Mouse (Mus musculus): ENCODE data around the gene Nanos1. TPM values are rescaled to one million over a fixed set of nuclear protein-coding genes. Genes with fewer than 3 reads are reported as not detected.
A peak's percentile ranks its signal among the peaks of the same experiment; 100 is the strongest.

Gene Nanos1
- total RNA-seq, 2 experiments from 2014 or later = 0.29 to 0.41 TPM

DNA sequence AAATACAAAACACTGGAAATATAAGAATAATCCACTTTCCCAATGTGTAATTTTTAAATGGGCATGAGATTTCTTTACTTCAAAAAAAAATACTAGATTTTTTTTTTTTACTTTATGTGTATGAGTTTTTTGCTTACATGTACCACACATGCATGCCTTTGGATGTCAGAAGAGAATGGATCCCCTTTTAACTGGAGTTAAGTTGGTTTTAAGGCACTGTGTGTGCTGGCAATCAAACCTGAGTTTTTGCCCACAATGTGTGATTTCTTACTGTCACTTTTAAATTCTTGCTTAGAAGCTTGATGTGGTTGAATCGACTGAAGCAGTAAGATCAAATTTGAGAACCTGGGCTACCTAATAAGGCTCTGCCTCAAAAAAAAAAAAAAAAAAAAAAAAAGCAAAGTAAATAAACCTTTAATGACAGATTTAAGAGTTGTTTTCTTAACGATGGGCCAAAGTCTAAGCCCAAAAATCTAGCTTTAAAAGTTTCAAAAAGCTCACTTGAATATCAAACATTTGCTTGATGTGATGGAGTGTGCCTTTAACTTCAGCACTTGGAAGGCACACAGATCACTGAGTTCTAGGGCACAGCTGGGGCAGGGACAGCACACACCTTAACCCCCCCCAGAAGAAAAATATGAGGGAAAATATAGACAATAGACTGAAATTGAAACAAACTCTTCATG is 31.8 kb downstream of the Nanos1 start:
- intact Hi-C loops (cut with DNase I) = no loop called here
- no peak for DNase-seq

DNA sequence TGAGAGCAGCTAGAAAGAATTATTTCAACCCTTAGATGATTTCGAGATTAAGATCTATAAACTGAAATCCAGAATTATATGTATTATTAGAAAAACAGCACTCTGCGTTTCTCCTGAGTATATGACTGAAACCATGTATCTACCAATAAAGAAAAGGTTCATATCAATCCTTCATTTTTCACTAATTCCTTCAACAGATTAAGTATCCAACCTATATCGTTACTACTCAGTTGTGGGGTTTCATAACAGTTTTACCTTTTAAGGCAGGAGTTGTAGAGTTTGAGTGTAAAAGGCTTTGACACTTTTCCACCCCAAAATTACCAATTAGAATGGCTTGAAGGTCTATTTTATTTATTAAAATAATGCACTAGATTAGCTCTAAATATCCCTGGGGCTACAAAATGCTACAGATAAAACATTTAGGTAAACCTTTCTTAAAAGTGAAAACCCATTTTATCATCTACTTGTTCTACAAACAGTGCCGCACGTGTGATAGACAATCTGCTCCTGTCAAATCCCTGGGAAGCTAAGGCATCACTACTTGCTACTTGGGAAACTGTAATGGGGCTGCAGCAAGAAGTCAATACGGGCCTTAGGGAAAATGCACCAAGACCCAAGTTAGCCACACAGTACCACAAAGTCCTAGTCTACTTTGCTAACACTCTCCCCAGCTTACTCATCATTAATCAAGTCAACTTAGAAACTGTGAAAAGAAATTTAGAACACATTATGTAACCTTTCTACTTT is 32.6 kb downstream of the Nanos1 start:
- intact Hi-C loops (cut with DNase I) = no loop called here
- DNase-seq = no peak

DNA sequence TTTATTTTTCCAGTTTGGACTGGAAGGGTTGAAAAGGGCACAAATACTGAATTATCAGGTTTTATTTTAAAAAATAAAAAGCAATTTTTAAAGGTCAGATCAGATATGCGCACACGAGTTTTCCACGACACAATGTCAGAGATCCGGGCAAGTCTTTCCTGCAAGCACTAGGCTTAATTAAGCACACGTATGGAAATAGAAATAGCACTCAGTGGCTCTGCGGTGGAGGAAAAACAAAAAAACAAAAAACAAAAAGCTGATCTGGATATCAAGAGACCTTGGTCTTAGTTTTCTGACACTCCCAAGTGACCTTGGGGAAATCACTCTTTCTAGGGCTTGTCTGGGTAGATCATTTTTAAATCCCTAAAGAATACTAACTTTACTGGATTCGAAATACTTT is 33.7 kb downstream of the Nanos1 start:
- DNase-seq = no peak
- intact Hi-C loops (cut with DNase I) = no loop called here

DNA sequence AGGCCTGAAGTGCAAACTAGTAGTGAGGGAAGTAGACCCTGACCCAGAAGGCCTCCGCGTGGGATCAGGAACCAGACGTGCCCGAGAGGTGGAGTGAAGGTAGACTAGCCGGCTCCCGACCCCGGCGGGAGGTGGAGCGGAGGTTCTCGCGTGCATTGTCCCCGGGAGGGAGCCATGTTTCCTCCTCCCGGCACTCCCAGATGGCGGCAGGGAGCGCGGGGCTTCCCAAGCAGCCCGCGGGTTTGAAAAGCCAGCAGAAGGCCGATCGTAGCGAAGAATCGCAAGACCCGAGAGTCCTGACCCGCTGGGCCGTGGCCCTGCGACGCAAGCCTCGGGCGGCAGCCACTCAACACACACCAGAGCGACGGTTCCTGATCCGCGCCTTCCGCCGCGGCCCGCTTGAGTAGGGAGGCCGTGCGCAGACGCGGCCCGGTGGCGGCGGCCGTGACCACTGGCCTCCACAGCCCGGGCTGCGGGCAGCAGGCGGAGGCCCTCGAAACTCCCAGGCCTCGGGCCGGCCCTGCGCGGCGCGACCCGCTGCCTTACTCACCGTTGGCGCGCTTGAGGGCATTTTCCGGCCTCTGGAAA is 34.2 kb downstream of the Nanos1 start:
- intact Hi-C loops (cut with DNase I) = loop anchor here (2.0 to 5.0 kb wide), 2 partner anchors 21 to 72 kb away; partner anchors contain the start of genes Fam45a and Sfxn4
- DNase-seq = peak; percentile 60 to 71

DNA sequence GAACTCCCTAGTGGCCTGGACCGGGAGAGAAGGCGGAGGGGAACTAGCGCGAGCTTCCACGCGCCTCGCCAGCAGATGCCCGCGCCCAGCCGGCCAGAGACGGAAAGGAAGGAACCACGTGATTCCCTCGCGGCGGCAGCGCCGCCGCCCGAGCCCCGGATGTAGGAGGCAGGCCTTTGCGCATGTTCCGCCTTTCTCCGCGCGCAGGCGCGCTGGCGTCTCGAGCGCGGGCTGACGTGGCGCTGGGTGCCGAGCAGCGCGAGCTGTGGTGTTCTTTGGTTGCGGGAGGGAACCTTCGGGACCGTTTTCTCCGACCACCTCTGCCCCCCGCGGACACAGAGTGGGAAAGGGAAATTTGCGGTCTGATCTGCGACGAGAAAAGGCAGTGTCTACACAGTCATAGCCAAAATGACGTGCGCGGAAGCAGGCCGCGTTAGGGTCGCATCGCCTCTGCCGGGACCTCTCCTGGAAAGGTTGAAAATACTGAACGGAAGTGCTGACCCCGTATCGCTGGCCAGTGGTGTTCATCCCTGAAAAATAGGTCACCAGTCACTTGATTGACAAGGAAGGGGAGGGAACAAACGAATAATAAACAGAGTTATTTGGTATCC is 34.9 kb downstream of the Nanos1 start, which contains the start of gene Eif3a:
Eif3a (minus strand) TSS at position 108 of the 611 bp plus-strand sequence.
- peak; percentile 96 to 97 for DNase-seq
- intact Hi-C loops (cut with DNase I) = loop anchor here (2.0 to 5.0 kb wide), 2 partner anchors 20 to 72 kb away; partner anchors contain the start of genes Fam45a and Sfxn4

DNA sequence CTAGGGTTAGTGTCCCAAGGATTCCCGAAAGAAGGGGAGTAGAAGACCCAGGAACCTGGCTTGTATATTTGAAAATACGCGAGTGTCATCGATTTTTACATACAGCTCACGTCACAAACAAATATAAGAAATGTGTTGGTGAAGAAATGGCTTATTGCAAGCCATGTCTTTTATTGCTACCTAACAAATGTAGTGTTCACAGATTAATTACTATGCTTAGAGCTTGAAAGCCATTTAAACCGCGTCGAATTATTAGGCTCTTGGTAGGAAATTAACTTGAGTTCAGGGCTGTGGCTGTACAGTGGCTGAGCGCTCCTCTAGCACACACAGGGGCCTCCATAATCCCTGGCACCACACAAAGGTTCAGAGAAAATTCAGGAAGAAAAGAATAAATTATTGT is 35.4 kb downstream of the Nanos1 start:
- no peak for DNase-seq
- intact Hi-C loops (cut with DNase I) = loop anchor here (2.0 to 5.0 kb wide), 2 partner anchors 20 to 71 kb away; partner anchors contain the start of genes Fam45a and Sfxn4

DNA sequence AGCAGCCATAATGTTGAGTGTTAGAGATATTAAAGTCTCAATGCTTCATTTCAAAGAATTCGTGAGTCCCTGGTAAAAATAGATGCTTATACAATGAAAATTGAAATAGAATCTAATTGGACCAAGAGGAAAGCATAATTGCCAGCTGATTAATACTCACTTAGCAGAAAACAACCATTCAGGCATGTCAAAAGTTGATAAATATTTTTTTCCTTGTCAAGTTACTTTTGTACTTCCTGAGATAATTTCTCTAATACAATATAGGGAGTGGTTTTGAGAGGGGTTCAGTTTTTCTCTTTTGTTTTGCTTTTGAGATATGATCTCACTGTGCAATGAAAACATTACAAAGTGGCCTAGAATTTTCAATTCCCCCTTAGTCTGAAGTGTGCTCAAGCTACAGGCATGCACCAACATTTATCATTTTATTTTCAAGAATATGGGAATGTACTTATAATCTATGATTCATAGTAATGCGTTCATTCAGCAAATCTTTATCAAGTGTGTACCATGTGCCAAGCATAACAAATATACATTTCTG is 37.5 kb downstream of the Nanos1 start:
- intact Hi-C loops (cut with DNase I) = loop anchor here (5.0 kb wide), 1 partner anchor 69 kb away; the partner anchor contains the start of gene Sfxn4
- no peak for DNase-seq

DNA sequence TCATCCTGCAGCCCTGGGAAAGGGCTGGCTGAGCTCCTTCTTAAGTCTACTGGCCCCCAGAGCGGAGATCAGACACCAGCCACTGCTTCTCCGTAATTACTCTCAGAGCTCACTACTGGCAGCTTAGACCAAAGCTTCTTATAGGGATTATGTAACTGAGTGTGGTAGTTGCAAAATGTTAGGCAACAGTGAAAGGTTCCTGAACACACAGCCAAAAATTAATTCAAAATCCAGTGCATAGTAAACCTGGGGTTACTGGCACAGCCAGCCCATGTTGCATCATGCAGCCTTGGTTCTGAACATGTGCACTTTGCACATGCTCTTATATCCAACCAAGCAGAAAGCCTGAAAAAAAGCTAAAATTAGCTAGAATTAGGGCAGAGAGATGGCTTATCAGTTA is 39.5 kb downstream of the Nanos1 start:
- intact Hi-C loops (cut with DNase I) = no loop called here
- no peak for DNase-seq

DNA sequence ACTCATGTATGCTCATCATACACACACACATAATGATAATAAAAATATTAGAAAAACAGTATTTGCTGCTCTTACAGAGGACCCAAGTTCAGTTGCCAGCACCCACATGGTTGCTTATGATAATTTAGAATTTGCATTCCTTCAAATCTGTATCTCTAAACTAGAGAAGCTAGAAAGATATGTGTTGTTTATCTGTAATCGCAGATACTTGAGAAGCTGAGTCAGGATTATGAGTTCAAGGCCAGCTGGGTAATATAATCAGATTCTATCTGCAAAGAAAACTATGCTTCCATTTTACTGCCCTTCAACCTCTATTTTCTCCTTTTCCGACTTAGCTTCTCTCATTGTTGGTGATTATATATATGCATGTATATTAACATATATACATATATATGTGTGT is 41.6 kb downstream of the Nanos1 start:
- intact Hi-C loops (cut with DNase I) = no loop called here
- no peak for DNase-seq

DNA sequence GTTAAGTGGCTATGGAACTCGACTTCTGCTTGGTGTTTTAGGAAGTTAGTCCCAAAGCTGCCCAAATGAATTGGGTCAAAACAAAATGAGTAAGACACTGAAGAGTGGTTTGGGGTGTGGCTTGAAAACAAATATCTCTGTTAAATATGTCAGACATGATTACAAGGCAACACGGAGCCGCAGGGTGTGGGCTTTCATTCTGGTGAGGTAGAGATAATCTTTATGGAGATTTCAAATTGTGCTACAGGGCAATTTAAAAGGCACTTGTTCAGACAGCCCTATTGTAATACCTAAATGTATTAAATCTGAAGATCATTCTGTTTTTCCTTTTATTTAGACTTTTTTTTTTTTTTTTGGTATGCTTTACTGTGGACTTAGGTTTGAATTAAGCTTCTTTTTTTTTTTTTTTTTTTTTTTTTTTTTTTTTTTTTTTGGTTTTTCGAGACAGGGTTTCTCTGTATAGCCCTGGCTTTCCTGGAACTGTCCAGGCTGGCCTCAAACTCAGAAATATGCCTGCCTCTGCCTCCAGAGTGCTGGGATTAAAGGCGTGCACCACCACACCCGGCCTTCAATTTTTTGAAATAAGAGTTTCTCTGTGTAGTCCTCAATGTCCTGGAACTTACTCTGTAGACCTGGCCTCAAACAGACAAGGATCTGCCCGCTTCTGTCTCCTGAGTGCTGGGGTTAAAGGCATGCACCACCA is 44.2 kb downstream of the Nanos1 start:
- no peak for DNase-seq

DNA sequence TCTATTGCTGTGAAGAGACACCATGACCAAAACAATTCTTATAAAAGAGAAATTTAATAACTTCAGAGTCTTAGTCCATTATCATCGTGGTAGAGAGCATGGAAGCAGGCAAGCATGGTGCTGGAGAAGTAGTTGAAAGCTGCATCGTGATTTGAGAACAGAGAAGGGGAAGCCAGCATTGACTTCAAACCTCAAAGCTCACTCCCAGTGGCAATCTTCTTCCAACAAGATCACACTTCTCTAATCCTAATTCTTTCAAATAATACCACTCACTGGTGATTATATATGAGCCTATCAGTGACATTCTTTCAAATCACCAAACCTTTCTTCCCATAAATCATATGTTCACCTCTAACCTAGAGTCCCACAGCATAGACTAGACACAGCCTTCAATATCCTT is 49.1 kb downstream of the Nanos1 start:
- intact Hi-C loops (cut with DNase I) = no loop called here
- no peak for DNase-seq

More for the DNA sequence above, 44.2 kb downstream of the Nanos1 start:
- intact Hi-C loops (cut with DNase I) = no loop called here

Small RNA genes lying within 50 kb of the gene (microRNA-seq; reads per million reads assigned to microRNA genes)
- gene mmu-mir-3084-1 = 0 reads per million in 2 experiments

Other genes with a start within 250 kb of the Nanos1 start
- 10 to 100 TPM; 24.8 to 28.0 TPM for gene Cacul1, start 175.0 kb upstream of the Nanos1 start, total RNA-seq (2021)
- 100 to 1,000 TPM; 103 to 108 TPM for gene Eif3a, start 34.7 kb downstream of the Nanos1 start, total RNA-seq (2021)
- 10 to 100 TPM; 15.4 to 16.9 TPM for gene Fam45a, start 55.6 kb downstream of the Nanos1 start, total RNA-seq (2021)
- 1 to 10 TPM; 5.7 to 5.8 TPM for gene Sfxn4, start 105.5 kb downstream of the Nanos1 start, total RNA-seq (2021)
- 100 to 1,000 TPM; 306 to 307 TPM for gene Prdx3, start 118.6 kb downstream of the Nanos1 start, total RNA-seq (2021)
- gene Grk5, start 133.8 kb downstream of the Nanos1 start, total RNA-seq (2021) = 10 to 100 TPM; 23.8 to 29.2 TPM

All from heart, postnatal 14 days (tissue).